Mouse (Mus musculus): ENCODE results near the gene Cdh10. TPM values are rescaled to one million over a fixed set of nuclear protein-coding genes. Genes with fewer than 3 reads are reported as not detected.

The Cdh10 gene
- polyA plus RNA-seq, 1 experiment, result 0.11 TPM

- no peak for TF ChIP-seq CTCF (conservative IDR thresholded peaks at IDR 0.05; ENCODE audit: insufficient read depth, insufficient read length, low read depth, low read length)
- TF ChIP-seq POLR2A (IDR thresholded peaks at IDR 0.05; ENCODE audit: low read depth, low read length), result no peak
- no peak overlapping the region for H3K4me3 ChIP-seq (ENCODE audit: insufficient read depth, low read depth, low read length)
- H3K27me3 ChIP-seq (replicated peaks; ENCODE audit: control insufficient read depth, insufficient read depth, low read length), result no peaks in the 10 kb centered on the region
- DNase-seq, result peak; percentile 50
- H3K36me3 ChIP-seq (ENCODE audit: control insufficient read depth, insufficient read depth, low read length), result no peaks in the 10 kb centered on the region
- no peak overlapping the region for H3K27ac ChIP-seq (ENCODE audit: insufficient read depth, low read depth, low read length)
- no peaks in the 10 kb centered on the region for H3K4me1 ChIP-seq (ENCODE audit: control insufficient read depth, insufficient read depth, low read length)
- WGBS, result 8% methylated on average over 4 of the region's 4 CpGs
These were observed 13.5 kb downstream of the Cdh10 start for GRCm38 (mm10) chr15:18832263-18832662.

GRCm38 (mm10) chr15:18841769-18842168 is 23.0 kb downstream of the Cdh10 start:
- no peak for TF ChIP-seq POLR2A (IDR thresholded peaks at IDR 0.05; ENCODE audit: low read depth, low read length)
- TF ChIP-seq CTCF (conservative IDR thresholded peaks at IDR 0.05; ENCODE audit: insufficient read depth, insufficient read length, low read depth, low read length), result no peak
- H3K27ac ChIP-seq (ENCODE audit: insufficient read depth, low read depth, low read length), result no peak overlapping the region
- no peaks in the 10 kb centered on the region for H3K36me3 ChIP-seq (ENCODE audit: control insufficient read depth, insufficient read depth, low read length)
- H3K4me1 ChIP-seq (ENCODE audit: control insufficient read depth, insufficient read depth, low read length), result no peaks in the 10 kb centered on the region
- DNase-seq, result no peak
- no peaks in the 10 kb centered on the region for H3K27me3 ChIP-seq (replicated peaks; ENCODE audit: control insufficient read depth, insufficient read depth, low read length)
- H3K4me3 ChIP-seq (ENCODE audit: insufficient read depth, low read depth, low read length), result no peak overlapping the region
- 87% methylated on average over 2 of the region's 2 CpGs for WGBS

- H3K27ac ChIP-seq (ENCODE audit: insufficient read depth, low read depth, low read length), result no peak overlapping the region
- 22% methylated on average over 5 of the region's 5 CpGs for WGBS
- no peak overlapping the region for H3K4me3 ChIP-seq (ENCODE audit: insufficient read depth, low read depth, low read length)
- H3K4me1 ChIP-seq (ENCODE audit: control insufficient read depth, insufficient read depth, low read length), result no peaks in the 10 kb centered on the region
- DNase-seq, result no peak
- no peaks in the 10 kb centered on the region for H3K27me3 ChIP-seq (replicated peaks; ENCODE audit: control insufficient read depth, insufficient read depth, low read length)
- no peak for TF ChIP-seq CTCF (conservative IDR thresholded peaks at IDR 0.05; ENCODE audit: insufficient read depth, insufficient read length, low read depth, low read length)
- TF ChIP-seq POLR2A (IDR thresholded peaks at IDR 0.05; ENCODE audit: low read depth, low read length), result no peak
- no peaks in the 10 kb centered on the region for H3K36me3 ChIP-seq (ENCODE audit: control insufficient read depth, insufficient read depth, low read length)
These were observed 26.1 kb downstream of the Cdh10 start for GRCm38 (mm10) chr15:18844807-18845206.

- H3K27me3 ChIP-seq (replicated peaks; ENCODE audit: control insufficient read depth, insufficient read depth, low read length), result no peaks in the 10 kb centered on the region
- 81% methylated on average over 2 of the region's 2 CpGs for WGBS
- DNase-seq, result no peak
- TF ChIP-seq CTCF (conservative IDR thresholded peaks at IDR 0.05; ENCODE audit: insufficient read depth, insufficient read length, low read depth, low read length) (no peak), POLR2A (IDR thresholded peaks at IDR 0.05; ENCODE audit: low read depth, low read length) (no peak)
- no peak overlapping the region for H3K27ac ChIP-seq (ENCODE audit: insufficient read depth, low read depth, low read length)
- no peaks in the 10 kb centered on the region for H3K36me3 ChIP-seq (ENCODE audit: control insufficient read depth, insufficient read depth, low read length)
- H3K4me1 ChIP-seq (ENCODE audit: control insufficient read depth, insufficient read depth, low read length), result no peaks in the 10 kb centered on the region
- H3K4me3 ChIP-seq (ENCODE audit: insufficient read depth, low read depth, low read length), result no peak overlapping the region
These were observed 31.8 kb downstream of the Cdh10 start for GRCm38 (mm10) chr15:18850497-18850896.

GRCm38 (mm10) chr15:18858135-18858534 is 39.4 kb downstream of the Cdh10 start:
- H3K36me3 ChIP-seq (ENCODE audit: control insufficient read depth, insufficient read depth, low read length), result no peaks in the 10 kb centered on the region
- H3K27me3 ChIP-seq (replicated peaks; ENCODE audit: control insufficient read depth, insufficient read depth, low read length), result no peaks in the 10 kb centered on the region
- no peak overlapping the region for H3K4me3 ChIP-seq (ENCODE audit: insufficient read depth, low read depth, low read length)
- H3K4me1 ChIP-seq (ENCODE audit: control insufficient read depth, insufficient read depth, low read length), result no peaks in the 10 kb centered on the region
- no peak for TF ChIP-seq CTCF (conservative IDR thresholded peaks at IDR 0.05; ENCODE audit: insufficient read depth, insufficient read length, low read depth, low read length)
- no peak for TF ChIP-seq POLR2A (IDR thresholded peaks at IDR 0.05; ENCODE audit: low read depth, low read length)
- no peak overlapping the region for H3K27ac ChIP-seq (ENCODE audit: insufficient read depth, low read depth, low read length)
- WGBS, result 45% methylated on average over 2 of the region's 2 CpGs
- DNase-seq, result no peak

- Histone ChIP-seq H3K36me3 (ENCODE audit: control insufficient read depth, insufficient read depth, low read length) (no peaks in the 10 kb centered on the region), H3K4me3 (ENCODE audit: insufficient read depth, low read depth, low read length) (no peak overlapping the region)
- WGBS, result 94% methylated on average over 2 of the region's 2 CpGs
These were observed 51.1 kb downstream of the Cdh10 start for GRCm38 (mm10) chr15:18869871-18870270.

GRCm38 (mm10) chr15:18881467-18881866 is 62.7 kb downstream of the Cdh10 start:
- WGBS, result 73% methylated on average over 5 of the region's 5 CpGs
- no peaks in the 10 kb centered on the region for H3K36me3 ChIP-seq (ENCODE audit: control insufficient read depth, insufficient read depth, low read length)
- no peak for TF ChIP-seq CTCF (conservative IDR thresholded peaks at IDR 0.05; ENCODE audit: insufficient read depth, insufficient read length, low read depth, low read length)
- TF ChIP-seq POLR2A (IDR thresholded peaks at IDR 0.05; ENCODE audit: low read depth, low read length), result no peak
- H3K4me3 ChIP-seq (ENCODE audit: insufficient read depth, low read depth, low read length), result no peak overlapping the region
- H3K27me3 ChIP-seq (replicated peaks; ENCODE audit: control insufficient read depth, insufficient read depth, low read length), result no peaks in the 10 kb centered on the region
- H3K4me1 ChIP-seq (ENCODE audit: control insufficient read depth, insufficient read depth, low read length), result no peaks in the 10 kb centered on the region
- no peak overlapping the region for H3K27ac ChIP-seq (ENCODE audit: insufficient read depth, low read depth, low read length)
- DNase-seq, result no peak

More at GRCm38 (mm10) chr15:18869871-18870270, 51.1 kb downstream of the Cdh10 start:
- Histone ChIP-seq H3K4me1 (ENCODE audit: control insufficient read depth, insufficient read depth, low read length) (no peaks in the 10 kb centered on the region), H3K27ac (ENCODE audit: insufficient read depth, low read depth, low read length) (no peak overlapping the region), H3K27me3 (replicated peaks; ENCODE audit: control insufficient read depth, insufficient read depth, low read length) (no peaks in the 10 kb centered on the region)
- DNase-seq, result no peak
- TF ChIP-seq CTCF (conservative IDR thresholded peaks at IDR 0.05; ENCODE audit: insufficient read depth, insufficient read length, low read depth, low read length) (no peak), POLR2A (IDR thresholded peaks at IDR 0.05; ENCODE audit: low read depth, low read length) (no peak)

Data from kidney, adult 2 months (tissue).